Mouse (Mus musculus): ENCODE results near the gene Hrasls. TPM values are rescaled to one million over a fixed set of nuclear protein-coding genes. Genes with fewer than 3 reads are reported as not detected.

Gene Hrasls
- not detected for total RNA-seq (2023)

GRCm38 (mm10) chr16:29209605-29210411 lies at the start of gene Hrasls:
Hrasls (plus strand) TSS chr16:29209695.

Other genes starting within 250 kb of the Hrasls start
- not detected for gene Atp13a5, start 169.0 kb downstream of the Hrasls start, total RNA-seq (2023)

Measured in CD4-positive naive resting alpha-beta T cell, adult 57 days (primary cell).